Mouse (Mus musculus): Measurements from ENCODE around the gene Lbx1.

- TF ChIP-seq CTCF (IDR thresholded peaks at IDR 0.05; ENCODE audit: borderline replicate concordance, extremely low read depth, insufficient read depth, insufficient read length) (peak; percentile 85), POLR2A (IDR thresholded peaks at IDR 0.05; ENCODE audit: borderline replicate concordance, extremely low read depth, insufficient read depth, insufficient read length, poor library complexity, severe bottlenecking) (no peak)
Measured at GRCm38 (mm10) chr19:45283302-45283701, 47.7 kb upstream of the Lbx1 start.
